Mouse (Mus musculus) fat pad, adult 2 months (tissue): ENCODE measurements at regions not wholly inside any gene's neighbourhood (a gene's known extent, or its start where the extent isn't known, plus 50 kb on each side); places are given as distances from the start of the nearest gene placed in this dataset.
A peak's percentile ranks its signal among the peaks of the same experiment; 100 is the strongest.

Source experiments
- DNase-seq: peaks from one replicate; pipeline ENCODE4 v3.0.0-alpha.2; 2011; ENCODE audit warnings: low read depth, low spot score; ENCODE audit errors: extremely low read depth

DNA sequence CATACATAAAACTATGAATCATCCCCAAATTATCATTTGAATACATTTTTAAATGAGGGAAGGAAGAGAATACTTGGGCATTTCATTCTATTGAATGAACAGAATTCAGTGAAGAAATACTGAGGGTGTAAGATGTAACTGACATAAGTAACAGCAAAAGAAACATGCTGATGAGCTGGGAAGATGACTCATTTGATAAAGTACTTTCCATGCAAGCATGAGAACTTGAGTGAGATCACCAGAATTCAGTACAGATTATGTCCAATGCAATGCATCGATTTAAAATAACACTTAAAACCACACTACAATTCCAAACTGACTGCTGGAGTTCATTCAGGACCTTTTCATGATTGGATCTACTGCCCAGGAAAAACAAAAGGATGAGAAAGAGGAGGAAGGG lies 3467.1 kb upstream of the Gm7489 start:
- DNase-seq = no peak

DNA sequence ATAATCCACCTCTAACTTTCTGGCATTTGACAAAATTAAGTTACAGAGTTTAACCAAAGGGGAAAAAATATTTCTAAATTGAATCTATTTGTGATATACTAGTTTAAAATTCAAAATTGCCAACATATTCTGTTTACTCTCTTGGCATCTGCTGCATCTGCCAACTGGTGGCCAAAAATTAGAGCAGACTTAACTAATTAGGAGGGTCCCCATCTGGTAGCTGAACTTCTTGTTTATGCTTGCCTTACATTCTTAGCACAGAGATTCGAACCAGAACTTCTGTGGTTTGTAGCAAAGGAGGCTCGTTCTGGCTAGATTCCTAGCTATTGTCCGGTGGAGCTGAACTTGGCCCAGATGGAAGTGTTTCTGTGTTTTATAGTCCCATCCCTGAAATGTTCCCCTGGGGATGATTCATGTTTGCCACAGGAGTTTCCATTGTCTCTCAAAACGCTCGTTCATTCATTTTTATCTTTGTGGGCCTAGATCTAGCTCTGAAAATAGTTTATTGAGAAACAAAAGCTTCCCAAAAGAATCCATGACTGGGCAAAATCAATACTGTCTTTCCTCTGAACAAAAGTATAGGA lies 3461.5 kb upstream of the Gm7489 start:
- DNase-seq = no peak

DNA sequence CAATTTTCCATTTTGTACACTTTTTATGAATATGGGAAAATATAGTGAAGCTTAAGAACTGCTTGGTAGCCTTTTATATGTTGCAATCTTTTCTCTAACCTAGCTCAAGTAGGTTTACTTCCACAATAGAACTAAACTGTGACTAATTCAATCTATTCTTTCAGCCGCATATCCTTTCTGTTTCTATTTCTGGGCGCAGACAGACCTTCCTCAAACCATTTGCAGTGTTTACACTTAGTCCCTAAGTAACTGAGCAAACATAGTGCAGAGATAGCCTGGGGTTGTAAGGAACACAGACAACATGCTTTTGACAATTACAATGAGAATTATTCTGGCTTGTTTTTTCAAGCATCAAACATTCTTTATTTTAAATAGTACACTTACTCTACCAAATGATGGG lies 3435.1 kb upstream of the Gm7489 start:
- DNase-seq = no peak

DNA sequence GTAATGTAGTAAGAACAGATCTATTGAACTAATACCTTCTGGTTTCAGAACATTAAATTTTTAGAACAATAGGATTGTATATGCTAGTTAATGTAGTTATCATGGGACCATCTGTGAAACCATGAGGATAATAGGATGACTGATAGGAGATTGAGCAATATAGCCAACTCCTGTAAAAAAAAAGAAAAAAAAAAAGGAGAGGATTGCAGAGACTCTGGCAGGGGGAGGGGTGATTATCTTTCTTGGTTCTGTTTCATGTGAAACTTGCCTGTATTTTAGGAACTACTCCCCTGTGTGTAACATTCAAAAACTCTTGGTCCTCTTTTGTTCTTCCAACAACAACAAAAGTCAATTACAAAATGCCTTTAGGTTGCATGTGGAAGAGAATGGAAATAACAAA lies 3412.1 kb upstream of the Gm7489 start:
- peak; percentile 81 for DNase-seq

GRCm38 (mm10) chr15:50498716-50499115 lies 3386.0 kb upstream of the Gm7489 start:
- no peak for DNase-seq

DNA sequence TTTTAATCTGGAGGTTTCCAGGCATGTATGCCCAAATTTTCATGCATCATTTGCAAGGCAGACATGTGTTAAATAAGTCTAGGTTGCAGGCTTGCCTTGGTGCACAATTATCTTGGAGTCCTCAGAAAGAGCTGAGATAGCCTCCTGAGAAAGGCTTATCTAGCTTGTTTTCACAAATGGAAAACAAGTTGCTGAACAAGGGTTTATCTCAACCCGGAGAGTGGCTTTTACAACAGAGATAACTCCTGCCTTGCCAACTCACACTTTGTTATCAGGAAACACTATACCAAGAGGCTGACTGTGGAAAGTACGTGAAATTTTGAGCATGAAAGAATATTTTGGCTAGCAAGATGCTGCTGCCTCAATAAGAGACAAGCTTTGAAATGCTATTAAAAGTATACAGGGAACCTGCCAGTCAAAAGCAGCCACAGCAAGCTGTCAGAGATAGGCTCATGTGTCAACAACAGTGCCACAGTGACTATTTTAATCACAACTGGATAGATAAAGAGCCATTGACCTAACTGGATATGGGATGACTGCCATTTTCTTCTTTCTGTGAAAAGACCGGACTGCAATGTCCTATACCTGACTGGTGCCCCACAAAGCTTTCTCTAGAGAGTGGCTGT lies 3376.6 kb upstream of the Gm7489 start:
- no peak for DNase-seq

DNA sequence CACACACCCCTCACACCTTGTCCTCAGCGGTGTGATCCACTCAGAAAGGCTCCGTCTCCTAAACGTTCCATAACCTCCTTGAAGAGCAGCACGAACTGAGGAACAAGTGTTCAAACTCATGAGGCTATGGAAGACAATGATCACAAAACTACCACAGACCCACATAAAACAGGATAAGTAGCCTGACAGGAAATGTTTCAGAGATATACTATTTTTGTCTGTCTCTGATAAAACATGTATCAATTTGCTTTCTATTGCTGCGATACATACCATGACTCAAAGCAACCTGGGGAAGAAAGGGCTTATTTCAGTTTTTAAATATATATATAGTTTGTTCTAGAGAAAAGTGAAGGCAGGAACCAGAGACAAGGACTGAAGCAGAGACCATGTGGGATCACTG lies 3371.7 kb upstream of the Gm7489 start:
- no peak for DNase-seq

- no peak for DNase-seq
Measured at GRCm38 (mm10) chr15:50524841-50525240, 3359.9 kb upstream of the Gm7489 start.

DNA sequence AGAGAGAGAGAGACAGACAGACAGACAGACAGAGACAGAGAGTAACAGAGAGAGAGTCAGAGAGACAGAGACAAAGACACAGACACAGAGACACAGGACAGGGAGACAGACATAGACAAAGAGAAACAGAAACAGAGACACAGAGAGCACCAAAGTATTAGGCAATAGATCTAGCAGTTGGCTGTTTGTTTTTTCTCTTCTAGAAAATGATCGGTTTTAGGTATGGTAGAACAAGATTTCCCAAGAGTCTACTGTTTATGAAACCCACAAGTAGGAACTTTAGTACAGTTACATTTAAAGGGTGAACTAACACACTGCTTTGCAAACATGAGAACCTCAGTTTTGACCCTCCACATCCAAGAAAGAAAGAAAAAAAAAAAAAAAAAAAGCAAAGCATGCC lies 3350.2 kb upstream of the Gm7489 start:
- DNase-seq = no peak

DNA sequence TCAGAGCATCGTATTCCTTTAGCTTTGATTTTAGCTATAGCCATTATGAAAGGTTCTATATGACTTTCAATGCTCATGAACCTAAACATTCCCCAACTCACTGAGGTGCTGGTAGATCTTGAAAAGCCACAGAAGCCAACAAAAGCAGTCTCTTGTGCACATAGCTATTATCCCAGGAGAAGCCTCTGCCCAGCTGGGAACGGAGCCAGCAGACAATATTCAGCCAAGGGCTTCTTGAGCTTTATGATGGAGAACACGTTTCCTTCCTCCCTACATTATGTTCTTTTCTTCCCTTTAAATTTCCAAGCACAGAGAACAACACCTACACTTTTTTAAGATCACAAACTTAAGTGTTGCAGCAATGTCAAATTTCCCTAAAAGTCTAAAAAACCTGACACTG lies 3321.1 kb upstream of the Gm7489 start:
- DNase-seq = no peak

DNA sequence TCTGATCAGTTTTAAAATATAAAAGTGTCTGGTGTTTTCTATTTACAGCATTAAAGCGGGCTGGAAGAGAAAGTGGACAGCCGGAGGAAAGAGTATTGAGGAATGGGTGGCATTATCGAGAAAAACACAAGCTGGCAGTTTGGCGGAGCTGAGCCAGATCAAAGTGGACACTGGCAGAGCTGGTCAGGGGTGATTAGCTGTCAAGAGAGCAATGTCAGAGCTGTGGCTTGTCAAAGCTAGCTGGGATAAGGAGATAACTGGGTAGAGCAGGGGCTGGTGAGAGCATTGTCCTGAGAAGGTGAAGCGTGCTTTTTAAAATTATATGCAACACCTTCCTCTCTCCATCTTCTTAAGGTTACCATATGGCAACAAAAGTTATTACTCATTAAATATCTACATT lies 3303.9 kb upstream of the Gm7489 start:
- no peak for DNase-seq

- DNase-seq = no peak
Measured at GRCm38 (mm10) chr15:50583951-50584350, 3300.8 kb upstream of the Gm7489 start.

GRCm38 (mm10) chr15:50585496-50585895 lies 3299.2 kb upstream of the Gm7489 start:
- DNase-seq = no peak
